Mouse (Mus musculus): ENCODE results near the gene Atxn2l.

Atxn2l gene

GRCm38 (mm10) chr7:126463004-126463403 is 40.2 kb downstream of the Atxn2l start, which contains the start of gene Atp2a1:
TSS of gene Atp2a1 (minus strand) at chr7:126463108.
- DNase-seq (ENCODE audit: low read depth, low spot score): no peak

GRCm38 (mm10) chr7:126461626-126462025 is 41.6 kb downstream of the Atxn2l start:
- DNase-seq (ENCODE audit: low read depth, low spot score): no peak

- DNase-seq (ENCODE audit: low read depth, low spot score): no peak
Observed at GRCm38 (mm10) chr7:126460623-126461399, 42.4 kb downstream of the Atxn2l start.

GRCm38 (mm10) chr7:126458844-126459618 is 44.2 kb downstream of the Atxn2l start:
- DNase-seq (ENCODE audit: low read depth, low spot score): no peak

- no peak for DNase-seq (ENCODE audit: low read depth, low spot score)
Observed at GRCm38 (mm10) chr7:126458225-126458624, 45.0 kb downstream of the Atxn2l start.

GRCm38 (mm10) chr7:126456382-126457266 is 46.6 kb downstream of the Atxn2l start:
- DNase-seq (ENCODE audit: low read depth, low spot score): no peak

GRCm38 (mm10) chr7:126455242-126455641 is 48.0 kb downstream of the Atxn2l start:
- DNase-seq (ENCODE audit: low read depth, low spot score): no peak

- no peak for DNase-seq (ENCODE audit: low read depth, low spot score)
Observed at GRCm38 (mm10) chr7:126453861-126454260, 49.4 kb downstream of the Atxn2l start.

GRCm38 (mm10) chr7:126452244-126452643 is 51.0 kb downstream of the Atxn2l start:
- no peak for DNase-seq (ENCODE audit: low read depth, low spot score)

GRCm38 (mm10) chr7:126450641-126451040 is 52.6 kb downstream of the Atxn2l start:
- DNase-seq (ENCODE audit: low read depth, low spot score): no peak

GRCm38 (mm10) chr7:126449991-126450390 is 53.2 kb downstream of the Atxn2l start:
- no peak for DNase-seq (ENCODE audit: low read depth, low spot score)

- no peak for DNase-seq (ENCODE audit: low read depth, low spot score)
Observed at GRCm38 (mm10) chr7:126448481-126448880, 54.8 kb downstream of the Atxn2l start.

- DNase-seq (ENCODE audit: low read depth, low spot score): no peak
Observed at GRCm38 (mm10) chr7:126446217-126446616, 57.0 kb downstream of the Atxn2l start.

GRCm38 (mm10) chr7:126445104-126445815 is 58.0 kb downstream of the Atxn2l start:
- DNase-seq (ENCODE audit: low read depth, low spot score): no peak

GRCm38 (mm10) chr7:126444536-126444935 is 58.7 kb downstream of the Atxn2l start:
- no peak for DNase-seq (ENCODE audit: low read depth, low spot score)

GRCm38 (mm10) chr7:126443997-126444396 is 59.2 kb downstream of the Atxn2l start:
- DNase-seq (ENCODE audit: low read depth, low spot score): no peak

All from ES-CJ7 (cell line).